Mouse (Mus musculus) neural tube, embryonic 13.5 days (tissue): ENCODE measurements around the gene Fxyd3. TPM values are rescaled to one million over a fixed set of nuclear protein-coding genes. Genes with fewer than 3 reads are reported as not detected.

Experiments used
- ATAC-seq: fragments of 200-750 bp; cut with Nextera tagmentation; 2 replicates; pipeline ENCODE4 v1.8.0; 2017; ENCODE audit warnings: low read depth, mild to moderate bottlenecking, moderate TSS enrichment, moderate library complexity
- H3K27ac ChIP-seq: fragments of 300-500 bp; sonication (generic); replicated peaks from 2 replicates; pipeline ENCODE4 v1.5.1; 2015; ENCODE audit warnings: moderate library complexity, mild to moderate bottlenecking, inconsistent platforms
- H3K27me3 ChIP-seq: fragments of 300-500 bp; sonication (generic); 2 replicates; pipeline ENCODE4 v1.6.1; 2015; ENCODE audit warnings: mild to moderate bottlenecking, inconsistent platforms
- H3K36me3 ChIP-seq: fragments of 300-500 bp; sonication (generic); 2 replicates; pipeline ENCODE4 v1.6.1; 2015; ENCODE audit warnings: mild to moderate bottlenecking, inconsistent platforms
- H3K4me1 ChIP-seq: fragments of 300-500 bp; sonication (generic); replicated peaks from 2 replicates; pipeline ENCODE4 v1.6.1; 2015; ENCODE audit warnings: inconsistent platforms
- H3K4me2 ChIP-seq: fragments of 300-500 bp; sonication (generic); 2 replicates; pipeline ENCODE4 v1.6.1; 2015; ENCODE audit warnings: inconsistent platforms, mild to moderate bottlenecking, moderate library complexity
- H3K4me3 ChIP-seq: fragments of 300-500 bp; sonication (generic); 2 replicates; pipeline ENCODE4 v1.5.1; 2015; ENCODE audit warnings: mild to moderate bottlenecking, inconsistent platforms
- H3K9ac ChIP-seq: fragments of 300-500 bp; sonication (generic); 2 replicates; pipeline ENCODE4 v1.6.1; 2015; ENCODE audit warnings: moderate library complexity, mild to moderate bottlenecking, inconsistent platforms
- H3K9me3 ChIP-seq: fragments of 300-500 bp; sonication (generic); 2 replicates; pipeline ENCODE4 v1.6.1; 2016; ENCODE audit warnings: inconsistent platforms
- WGBS: fragments of 180-500 bp; shearing (Covaris S2); methylation state at CpG from one replicate; pipeline ENCODE4 v1.1.7; 2015; 5-methylcytosine and 5-hydroxymethylcytosine counted together
- polyA plus RNA-seq: library from polyadenylated mRNA; unstranded; fragments of >200 nt; fragmentation: Nextera tagmentation; extraction: Ambion mirVana; gene quantifications from 2 replicates; pipeline ENCODE4 v1.2.1, GENCODE M21; 2015

Gene Fxyd3
- polyA plus RNA-seq, 1 experiment from 2014 or later = 2.5 TPM

- no peak overlapping the region for H3K27ac ChIP-seq
- H3K4me1 ChIP-seq = peaks cover 26% of the 10 kb centered on the region
- H3K36me3 ChIP-seq = no peaks in the 10 kb centered on the region
- WGBS = 56% methylated on average over 1 of the region's 1 CpGs
- ATAC-seq = no peak
- H3K27me3 ChIP-seq = no peaks in the 10 kb centered on the region
- H3K4me3 ChIP-seq = no peak overlapping the region
- H3K9me3 ChIP-seq = peaks cover 3% of the 10 kb centered on the region; the same call in 1 of the 2 replicates
- H3K9ac ChIP-seq = no peak overlapping the region
- no peak overlapping the region for H3K4me2 ChIP-seq
These were observed 4.6 kb upstream of the Fxyd3 start for GRCm38 (mm10) chr7:31081106-31081505.

GRCm38 (mm10) chr7:31080611-31081010, 4.1 kb upstream of the Fxyd3 start:
- no peaks in the 10 kb centered on the region for H3K27me3 ChIP-seq
- H3K27ac ChIP-seq = no peak overlapping the region
- no peak overlapping the region for H3K4me3 ChIP-seq
- no peak for ATAC-seq
- H3K36me3 ChIP-seq = no peaks in the 10 kb centered on the region
- no peak overlapping the region for H3K9ac ChIP-seq
- no peaks in the 10 kb centered on the region for H3K9me3 ChIP-seq
- H3K4me2 ChIP-seq = no peak overlapping the region
- peaks cover 26% of the 10 kb centered on the region for H3K4me1 ChIP-seq
- WGBS = 50% methylated on average over 3 of the region's 3 CpGs

- no peaks in the 10 kb centered on the region for H3K27me3 ChIP-seq
- peaks cover 19% of the 10 kb centered on the region for H3K4me1 ChIP-seq
- WGBS = 91% methylated on average over 8 of the region's 8 CpGs
- H3K27ac ChIP-seq = no peak overlapping the region
- H3K36me3 ChIP-seq = no peaks in the 10 kb centered on the region
- no peak overlapping the region for H3K4me3 ChIP-seq
- H3K9ac ChIP-seq = no peak overlapping the region
- no peak overlapping the region for H3K4me2 ChIP-seq
- no peak for ATAC-seq
- no peaks in the 10 kb centered on the region for H3K9me3 ChIP-seq
These were observed 3.2 kb upstream of the Fxyd3 start for GRCm38 (mm10) chr7:31079670-31080069.

GRCm38 (mm10) chr7:31077885-31078445, 1.5 kb upstream of the Fxyd3 start:
- H3K27ac ChIP-seq = peak overlapping the region; percentile 34; the same call in 1 of the 2 replicates
- H3K9me3 ChIP-seq = no peaks in the 10 kb centered on the region
- no peak overlapping the region for H3K4me2 ChIP-seq
- no peaks in the 10 kb centered on the region for H3K36me3 ChIP-seq
- 50% methylated on average over 5 of the region's 5 CpGs for WGBS
- H3K4me3 ChIP-seq = no peak overlapping the region
- peaks cover 13% of the 10 kb centered on the region for H3K4me1 ChIP-seq
- no peak overlapping the region for H3K9ac ChIP-seq
- no peaks in the 10 kb centered on the region for H3K27me3 ChIP-seq
- ATAC-seq = 0 out of 2 replicates have a peak, but pooled peaks have one; percentile 48

GRCm38 (mm10) chr7:31077470-31077869, 966 bp upstream of the Fxyd3 start:
- Histone ChIP-seq H3K9ac (no peak overlapping the region), H3K4me1 (0 out of 2 replicates have a peak, but pooled peaks cover 10% of the 10 kb centered on the region), H3K27me3 (no peaks in the 10 kb centered on the region), H3K9me3 (no peaks in the 10 kb centered on the region), H3K4me2 (no peak overlapping the region), H3K4me3 (no peak overlapping the region), H3K27ac (peak overlapping the region; percentile 34; the same call in 1 of the 2 replicates), H3K36me3 (no peaks in the 10 kb centered on the region)
- 31% methylated on average over 6 of the region's 6 CpGs for WGBS
- ATAC-seq = peak; percentile 48

GRCm38 (mm10) chr7:31074713-31075069, 1.8 kb downstream of the Fxyd3 start:
- H3K27ac ChIP-seq = no peak overlapping the region
- ATAC-seq = no peak
- 67% methylated on average over 5 of the region's 5 CpGs for WGBS
- peaks cover 10% of the 10 kb centered on the region; the same call in 1 of the 2 replicates for H3K4me1 ChIP-seq
- no peaks in the 10 kb centered on the region for H3K36me3 ChIP-seq
- H3K4me2 ChIP-seq = no peak overlapping the region
- H3K9ac ChIP-seq = no peak overlapping the region
- H3K4me3 ChIP-seq = no peak overlapping the region
- no peaks in the 10 kb centered on the region for H3K9me3 ChIP-seq
- no peaks in the 10 kb centered on the region for H3K27me3 ChIP-seq

GRCm38 (mm10) chr7:31074061-31074712, 2.3 kb downstream of the Fxyd3 start:
- H3K27ac ChIP-seq = no peak overlapping the region
- H3K4me2 ChIP-seq = no peak overlapping the region
- no peak for ATAC-seq
- H3K9me3 ChIP-seq = no peaks in the 10 kb centered on the region
- peaks cover 10% of the 10 kb centered on the region; the same call in 1 of the 2 replicates for H3K4me1 ChIP-seq
- no peaks in the 10 kb centered on the region for H3K27me3 ChIP-seq
- H3K36me3 ChIP-seq = no peaks in the 10 kb centered on the region
- 56% methylated on average over 7 of the region's 7 CpGs for WGBS
- H3K9ac ChIP-seq = no peak overlapping the region
- no peak overlapping the region for H3K4me3 ChIP-seq

- Histone ChIP-seq H3K4me1 (peaks cover 10% of the 10 kb centered on the region; the same call in 1 of the 2 replicates), H3K4me3 (no peak overlapping the region), H3K27ac (no peak overlapping the region), H3K4me2 (no peak overlapping the region), H3K27me3 (no peaks in the 10 kb centered on the region), H3K9me3 (no peaks in the 10 kb centered on the region), H3K9ac (no peak overlapping the region), H3K36me3 (no peaks in the 10 kb centered on the region)
- no peak for ATAC-seq
These were observed 3.0 kb downstream of the Fxyd3 start for GRCm38 (mm10) chr7:31073546-31073945.

- H3K4me1 ChIP-seq = peaks cover 7% of the 10 kb centered on the region; the same call in 1 of the 2 replicates
- no peak overlapping the region for H3K4me3 ChIP-seq
- no peaks in the 10 kb centered on the region for H3K9me3 ChIP-seq
- no peaks in the 10 kb centered on the region for H3K27me3 ChIP-seq
- no peak overlapping the region for H3K27ac ChIP-seq
- H3K36me3 ChIP-seq = no peaks in the 10 kb centered on the region
- H3K9ac ChIP-seq = no peak overlapping the region
- no peak for ATAC-seq
- 38% methylated on average over 9 of the region's 9 CpGs for WGBS
- H3K4me2 ChIP-seq = no peak overlapping the region
These were observed 4.2 kb downstream of the Fxyd3 start for GRCm38 (mm10) chr7:31072326-31072725.

GRCm38 (mm10) chr7:31070324-31070723, 6.2 kb downstream of the Fxyd3 start:
- no peaks in the 10 kb centered on the region for H3K36me3 ChIP-seq
- H3K4me1 ChIP-seq = peaks cover 4% of the 10 kb centered on the region; the same call in 1 of the 2 replicates
- no peaks in the 10 kb centered on the region for H3K9me3 ChIP-seq
- no peak overlapping the region for H3K4me2 ChIP-seq
- no peaks in the 10 kb centered on the region for H3K27me3 ChIP-seq
- no peak overlapping the region for H3K4me3 ChIP-seq
- no peak overlapping the region for H3K27ac ChIP-seq
- ATAC-seq = no peak
- H3K9ac ChIP-seq = no peak overlapping the region
- 83% methylated on average over 6 of the region's 6 CpGs for WGBS

GRCm38 (mm10) chr7:31069491-31069890, 7.0 kb downstream of the Fxyd3 start:
- H3K4me1 ChIP-seq = peaks cover 4% of the 10 kb centered on the region; the same call in 1 of the 2 replicates
- no peak overlapping the region for H3K4me3 ChIP-seq
- no peaks in the 10 kb centered on the region for H3K27me3 ChIP-seq
- H3K36me3 ChIP-seq = no peaks in the 10 kb centered on the region
- no peaks in the 10 kb centered on the region for H3K9me3 ChIP-seq
- no peak overlapping the region for H3K4me2 ChIP-seq
- H3K27ac ChIP-seq = no peak overlapping the region
- no peak overlapping the region for H3K9ac ChIP-seq
- WGBS = 87% methylated on average over 14 of the region's 14 CpGs
- no peak for ATAC-seq

GRCm38 (mm10) chr7:31067836-31068235, 8.7 kb downstream of the Fxyd3 start:
- peak; percentile 32; the same call in 1 of the 2 replicates for ATAC-seq
- Histone ChIP-seq H3K9ac (no peak overlapping the region), H3K4me1 (no peaks in the 10 kb centered on the region; the same call in 1 of the 2 replicates), H3K36me3 (no peaks in the 10 kb centered on the region), H3K4me2 (no peak overlapping the region), H3K4me3 (no peak overlapping the region), H3K9me3 (no peaks in the 10 kb centered on the region), H3K27me3 (no peaks in the 10 kb centered on the region), H3K27ac (no peak overlapping the region)
- WGBS = 45% methylated on average over 5 of the region's 5 CpGs
